Mouse (Mus musculus): ENCODE measurements around the gene Clcf1. TPM values are rescaled to one million over a fixed set of nuclear protein-coding genes. Genes with fewer than 3 reads are reported as not detected.
A peak's percentile ranks its signal among the peaks of the same experiment; 100 is the strongest.

Gene Clcf1
- total RNA-seq, 1 experiment from 2014 or later = 10.2 TPM

DNA sequence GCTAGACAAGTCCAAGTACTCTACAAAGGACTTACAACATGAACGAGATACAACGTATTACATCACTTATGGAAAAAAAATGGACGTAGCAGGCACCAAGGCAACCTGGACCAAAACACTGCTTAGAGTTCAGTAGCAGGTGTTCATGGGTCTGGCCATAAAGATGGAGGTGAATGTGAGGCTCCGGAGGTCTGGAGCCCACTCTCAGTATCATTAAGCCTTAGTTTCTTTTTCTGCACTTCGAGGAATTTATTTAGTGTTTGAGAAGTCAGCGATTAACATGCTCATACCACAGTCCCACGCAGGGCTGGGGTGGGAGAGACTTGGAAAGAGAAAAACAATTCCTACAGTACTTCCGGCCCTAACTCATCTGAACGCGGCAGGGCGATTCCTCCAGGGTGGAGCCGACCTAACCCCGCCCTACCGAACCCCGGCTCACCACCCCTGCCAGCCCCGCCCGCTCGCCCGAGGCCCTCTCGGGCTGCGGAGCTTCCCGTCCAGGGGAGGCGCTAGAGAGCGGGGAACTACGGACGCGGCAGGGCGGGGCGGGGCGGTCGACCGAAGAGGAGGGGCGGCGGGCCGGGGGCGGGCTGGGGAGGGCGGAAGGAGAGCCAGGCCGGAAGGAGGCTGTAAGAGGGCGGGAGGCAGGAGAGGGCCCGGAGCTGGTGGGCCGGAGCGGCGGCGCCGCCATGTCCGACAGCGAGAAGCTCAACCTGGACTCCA, 22.3 kb upstream of the Clcf1 start, which contains the start of gene Ppp1ca:
TSS of gene Ppp1ca (plus strand) at position 538 of the 723 bp plus-strand sequence.
- peak; percentile 71 for ATAC-seq (replicated peaks; ENCODE audit: insufficient number of reproducible peaks, low FRiP score, low TSS enrichment, poor library complexity, severe bottlenecking)

DNA sequence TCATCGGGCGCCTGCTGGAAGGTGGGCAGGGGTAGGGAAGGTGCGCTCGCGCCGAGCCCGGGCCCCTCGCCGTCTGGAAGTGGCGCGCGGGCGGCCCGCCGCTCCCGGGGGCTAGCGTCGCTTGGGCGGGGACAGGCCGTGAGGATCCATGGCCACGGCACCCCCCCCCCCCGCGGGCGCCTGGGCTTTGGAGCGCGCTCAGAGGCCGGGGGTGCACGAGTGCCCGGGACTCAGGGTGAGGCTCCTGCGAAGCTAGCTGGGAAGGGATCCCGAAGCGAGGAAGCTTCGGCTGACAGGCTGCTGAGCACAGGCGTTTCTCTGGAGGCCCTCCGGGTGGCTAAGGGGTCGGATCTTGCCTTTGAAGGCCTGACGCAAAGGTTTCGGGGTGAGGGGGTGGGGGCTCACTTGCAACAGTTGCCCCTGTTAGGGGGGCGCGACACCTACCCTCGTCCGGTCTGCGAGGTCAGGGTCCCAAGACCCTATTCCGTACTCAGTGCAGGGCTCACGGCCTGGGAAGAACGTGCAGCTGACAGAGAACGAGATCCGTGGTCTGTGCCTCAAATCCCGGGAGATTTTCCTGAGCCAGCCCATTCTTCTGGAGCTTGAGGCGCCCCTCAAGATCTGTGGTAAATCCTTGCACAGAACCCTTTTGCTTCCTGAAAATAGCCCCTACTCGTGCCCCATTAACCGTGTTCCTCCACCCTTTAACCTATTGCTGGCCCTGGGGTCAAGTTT, 21.6 kb upstream of the Clcf1 start:
- ATAC-seq (replicated peaks; ENCODE audit: insufficient number of reproducible peaks, low FRiP score, low TSS enrichment, poor library complexity, severe bottlenecking) = no peak

DNA sequence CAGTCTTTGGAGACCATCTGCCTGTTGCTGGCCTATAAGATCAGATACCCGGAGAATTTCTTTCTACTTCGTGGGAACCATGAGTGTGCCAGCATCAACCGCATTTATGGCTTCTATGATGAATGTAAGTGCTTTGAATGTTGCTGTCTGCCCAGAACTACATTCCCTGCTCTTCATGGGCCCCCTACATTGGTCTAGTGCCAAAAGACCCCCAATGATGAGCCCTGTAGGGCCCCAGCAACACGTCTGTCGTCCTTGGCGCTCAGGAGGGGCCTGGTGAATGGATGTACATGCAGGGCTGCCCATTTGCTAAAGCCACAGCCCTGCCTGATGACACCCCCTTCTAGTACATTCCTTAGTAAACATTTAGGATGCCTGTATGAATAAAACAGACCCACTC, 20.9 kb upstream of the Clcf1 start:
- ATAC-seq (replicated peaks; ENCODE audit: insufficient number of reproducible peaks, low FRiP score, low TSS enrichment, poor library complexity, severe bottlenecking) = no peak

DNA sequence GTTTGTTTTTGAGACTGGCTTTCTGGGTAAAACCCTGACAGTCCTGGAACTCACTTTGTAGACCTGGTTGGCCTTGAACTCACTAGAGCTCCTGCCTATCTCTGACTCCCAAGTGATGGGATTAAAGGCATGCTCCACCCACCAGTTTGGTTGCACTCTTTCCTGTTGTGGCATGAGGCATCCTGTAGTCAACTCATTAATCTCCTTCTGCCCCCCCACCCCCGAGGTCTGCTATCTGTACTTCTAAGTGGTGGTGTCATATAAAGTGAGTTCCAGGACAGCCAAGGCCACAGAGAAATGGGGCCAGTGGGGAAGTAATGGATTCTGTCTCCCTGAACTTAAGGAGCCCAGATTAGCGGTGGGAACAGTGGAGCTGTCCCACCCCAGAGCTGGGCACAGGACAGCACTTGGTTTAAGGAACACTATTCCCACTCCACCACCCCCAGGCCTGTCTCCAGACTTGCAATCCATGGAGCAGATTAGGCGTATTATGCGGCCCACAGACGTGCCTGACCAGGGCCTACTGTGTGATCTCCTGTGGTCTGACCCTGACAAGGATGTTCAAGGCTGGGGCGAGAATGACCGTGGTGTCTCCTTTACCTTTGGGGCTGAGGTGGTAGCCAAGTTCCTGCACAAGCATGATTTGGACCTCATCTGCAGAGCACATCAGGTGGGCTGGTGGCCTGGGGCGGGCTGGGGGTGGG, 19.9 kb upstream of the Clcf1 start:
- ATAC-seq (replicated peaks; ENCODE audit: insufficient number of reproducible peaks, low FRiP score, low TSS enrichment, poor library complexity, severe bottlenecking) = no peak

DNA sequence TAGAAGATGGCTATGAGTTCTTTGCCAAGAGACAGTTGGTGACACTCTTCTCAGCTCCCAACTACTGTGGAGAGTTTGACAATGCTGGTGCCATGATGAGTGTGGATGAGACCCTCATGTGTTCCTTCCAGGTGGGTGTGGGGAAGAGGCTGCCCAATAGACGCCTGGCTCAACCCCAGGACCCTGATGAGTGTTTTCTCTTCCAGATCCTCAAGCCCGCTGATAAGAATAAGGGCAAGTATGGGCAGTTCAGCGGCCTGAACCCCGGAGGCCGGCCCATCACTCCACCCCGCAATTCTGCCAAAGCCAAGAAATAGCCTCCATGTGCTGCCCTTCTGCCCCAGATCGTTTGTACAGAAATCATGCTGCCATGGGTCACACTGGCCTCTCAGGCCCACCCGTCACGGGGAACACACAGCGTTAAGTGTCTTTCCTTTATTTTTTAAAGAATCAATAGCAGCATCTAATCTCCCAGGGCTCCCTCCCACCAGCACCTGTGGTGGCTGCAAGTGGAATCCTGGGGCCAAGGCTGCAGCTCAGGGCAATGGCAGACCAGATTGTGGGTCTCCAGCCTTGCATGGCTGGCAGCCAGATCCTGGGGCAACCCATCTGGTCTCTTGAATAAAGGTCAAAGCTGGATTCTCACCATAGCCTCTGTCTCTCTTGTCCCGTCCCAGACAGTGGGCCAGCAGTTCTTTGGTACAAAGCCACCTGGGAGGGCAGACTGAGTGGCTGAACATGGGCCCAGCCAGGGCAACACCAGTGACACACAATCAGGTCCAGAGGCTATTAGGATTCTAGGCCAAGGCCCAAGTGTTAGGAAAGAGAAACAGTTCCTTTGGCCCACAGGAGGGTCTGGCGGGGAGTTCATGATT, 19.0 kb upstream of the Clcf1 start:
- ATAC-seq (replicated peaks; ENCODE audit: insufficient number of reproducible peaks, low FRiP score, low TSS enrichment, poor library complexity, severe bottlenecking) = no peak

DNA sequence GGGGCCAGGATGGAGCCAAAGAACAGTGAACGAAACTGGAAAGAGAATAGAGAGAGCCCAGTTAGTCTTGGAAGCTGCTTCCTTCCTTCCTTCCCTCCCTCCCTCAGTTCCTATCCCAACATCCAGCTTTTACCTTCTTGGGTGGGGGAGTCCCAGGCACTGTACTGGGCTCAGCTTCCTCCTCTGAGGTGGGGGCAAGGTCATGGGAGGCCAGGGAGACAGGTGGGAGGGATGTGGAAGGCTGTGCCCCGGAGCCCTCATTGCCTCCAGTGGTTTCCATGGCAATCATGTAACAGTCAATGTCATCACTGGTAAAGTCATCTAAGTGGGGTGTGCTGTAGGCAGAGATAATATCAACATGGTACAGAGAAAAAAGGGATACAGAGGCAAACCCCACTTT, 18.0 kb upstream of the Clcf1 start:
- ATAC-seq (replicated peaks; ENCODE audit: insufficient number of reproducible peaks, low FRiP score, low TSS enrichment, poor library complexity, severe bottlenecking) = no peak

DNA sequence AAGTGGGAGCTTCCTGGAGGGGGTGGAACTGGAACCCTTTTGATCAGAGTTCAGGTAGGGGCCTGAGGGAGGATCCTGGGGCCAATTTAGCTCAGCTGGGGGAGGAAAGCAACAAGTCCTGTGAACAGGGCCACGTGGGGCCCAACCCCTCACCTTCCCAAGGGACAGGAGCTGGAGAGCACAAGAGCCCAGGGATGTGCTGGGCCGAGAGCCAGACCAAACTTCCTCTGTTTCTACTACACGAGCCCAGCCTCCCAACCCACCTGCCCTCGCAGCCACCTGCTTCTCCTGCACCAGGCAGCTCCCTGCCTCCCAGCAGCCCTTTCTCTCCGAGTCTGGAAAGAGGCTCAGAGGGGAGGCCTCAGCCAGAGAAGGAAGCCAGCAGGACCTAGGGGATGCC, 17.5 kb upstream of the Clcf1 start:
- ATAC-seq (replicated peaks; ENCODE audit: insufficient number of reproducible peaks, low FRiP score, low TSS enrichment, poor library complexity, severe bottlenecking) = no peak

DNA sequence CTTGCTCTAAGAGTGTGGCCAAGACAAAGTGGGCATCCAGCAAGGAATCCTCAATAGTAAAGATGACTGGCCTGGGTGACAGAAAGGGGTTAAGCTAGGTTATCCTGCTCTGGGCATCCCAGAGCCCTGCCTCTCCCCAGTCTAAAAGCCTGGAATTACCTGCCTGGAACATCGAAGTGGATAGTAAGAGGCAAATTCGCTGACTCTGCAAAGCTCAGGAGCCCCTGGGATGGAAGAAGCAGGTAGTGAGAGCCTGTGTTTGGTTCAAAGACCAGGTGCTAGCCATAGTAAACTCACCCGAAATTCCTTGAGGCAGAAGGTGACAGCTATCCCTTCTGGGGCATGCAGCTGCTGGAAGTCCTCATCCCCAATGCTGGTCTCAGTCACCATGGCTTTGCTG, 16.9 kb upstream of the Clcf1 start:
- ATAC-seq (replicated peaks; ENCODE audit: insufficient number of reproducible peaks, low FRiP score, low TSS enrichment, poor library complexity, severe bottlenecking) = no peak

DNA sequence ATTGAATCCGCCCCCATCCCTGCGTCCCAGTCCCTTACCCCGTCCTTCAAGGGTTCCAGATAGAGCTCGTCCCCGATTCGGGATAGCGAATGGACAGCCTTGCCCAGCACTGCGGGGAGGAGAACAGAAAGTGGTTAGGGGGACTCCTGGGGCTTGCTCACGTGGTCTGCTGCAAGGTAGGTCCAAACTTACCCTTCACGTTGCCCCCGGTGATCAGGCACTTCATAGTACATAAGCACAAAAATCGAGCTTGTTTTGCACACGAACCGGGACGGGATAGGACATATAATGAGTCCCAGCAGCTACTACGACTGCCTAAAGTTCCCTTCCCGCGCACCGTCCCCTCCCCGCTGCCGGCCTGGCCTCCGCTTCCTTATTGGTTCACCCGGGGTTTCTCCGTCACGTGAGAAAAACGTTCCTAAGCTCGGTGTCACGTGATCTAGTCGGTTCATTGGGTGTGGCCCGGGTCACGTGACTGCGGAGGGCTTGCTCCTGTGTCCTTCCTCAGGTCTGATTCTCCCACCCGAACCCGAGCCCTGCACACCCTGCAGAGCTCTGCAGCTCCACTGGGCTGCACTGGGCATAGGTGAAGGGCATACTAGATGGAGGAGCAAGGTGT, 12.6 kb upstream of the Clcf1 start, which contains the start of gene Rad9a:
TSS of gene Rad9a (minus strand) at position 372 of the 619 bp plus-strand sequence.
- peak; percentile 77 for ATAC-seq (replicated peaks; ENCODE audit: insufficient number of reproducible peaks, low FRiP score, low TSS enrichment, poor library complexity, severe bottlenecking)

DNA sequence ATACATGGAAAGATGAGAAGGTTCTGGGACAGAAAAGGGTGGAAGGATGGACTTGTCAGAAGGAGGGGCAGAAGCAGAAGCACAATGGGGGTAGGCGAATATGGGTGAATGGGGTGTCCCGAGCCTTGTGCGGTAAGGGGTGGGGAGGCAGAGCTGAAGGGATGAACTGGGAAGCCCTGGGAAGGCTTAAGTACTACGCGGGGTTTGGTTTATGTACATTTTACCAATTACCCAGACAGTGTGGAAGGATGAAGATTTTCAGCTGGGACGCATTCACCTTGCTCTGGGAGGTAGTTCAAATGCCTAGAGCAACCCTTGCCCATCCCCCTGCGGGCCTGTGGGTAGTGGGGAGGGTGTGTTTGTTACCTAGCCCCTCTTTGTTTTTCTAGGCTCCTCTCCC, 11.9 kb upstream of the Clcf1 start:
- no peak for ATAC-seq (replicated peaks; ENCODE audit: insufficient number of reproducible peaks, low FRiP score, low TSS enrichment, poor library complexity, severe bottlenecking)

DNA sequence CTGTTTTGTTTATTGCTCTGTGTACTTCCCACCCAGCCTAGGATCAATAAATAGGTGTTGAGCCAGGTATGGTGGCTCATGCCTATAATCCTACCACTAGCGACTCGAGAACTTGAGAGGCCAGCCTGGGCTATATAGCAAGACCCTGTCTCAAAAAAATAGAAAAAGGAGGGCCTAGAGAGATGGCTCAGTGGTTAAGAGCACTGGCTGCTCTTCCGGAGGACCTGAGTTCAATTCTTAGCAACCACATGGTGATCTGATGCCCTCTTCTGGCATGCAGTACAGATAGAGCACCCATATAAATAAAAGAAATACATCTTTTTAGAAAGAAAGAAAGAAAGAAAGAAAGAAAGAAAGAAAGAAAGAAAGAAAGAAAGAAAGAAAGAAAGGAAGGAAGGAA, 10.9 kb upstream of the Clcf1 start:
- no peak for ATAC-seq (replicated peaks; ENCODE audit: insufficient number of reproducible peaks, low FRiP score, low TSS enrichment, poor library complexity, severe bottlenecking)

DNA sequence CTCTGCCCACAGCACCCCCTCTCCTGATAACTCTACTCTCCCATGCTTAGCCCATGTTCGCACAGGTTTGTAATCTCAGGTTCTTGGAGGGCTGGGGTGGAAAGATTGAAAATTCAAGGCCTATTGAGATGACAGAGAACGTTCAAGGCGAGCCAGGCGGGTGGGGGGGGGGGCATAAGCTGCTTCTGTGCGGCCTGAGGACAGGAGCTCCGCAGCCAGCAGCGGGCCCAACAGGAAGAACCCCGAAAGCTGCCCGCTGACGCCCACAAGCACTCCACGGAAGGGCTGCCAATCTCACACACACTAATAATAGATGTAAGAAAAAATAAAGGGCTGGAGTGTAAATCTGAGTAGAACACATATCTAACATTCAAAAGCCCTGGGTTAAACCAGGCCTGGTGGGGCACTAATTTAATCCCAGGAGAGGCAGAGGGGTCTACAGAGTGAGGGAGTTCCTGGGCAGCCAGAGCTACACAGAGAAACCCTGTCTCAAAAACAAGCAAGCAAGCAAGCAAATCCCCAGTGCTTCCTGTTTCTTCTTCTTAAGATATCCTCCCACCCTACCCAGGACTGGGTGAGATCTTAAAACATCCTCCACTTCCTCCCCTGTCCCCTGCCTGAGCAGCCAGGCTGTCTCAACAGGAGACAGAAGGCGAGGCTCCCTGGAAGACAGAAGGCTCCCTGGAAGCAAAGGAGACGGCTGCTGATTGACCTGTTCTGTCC, 10.3 kb upstream of the Clcf1 start:
- ATAC-seq (replicated peaks; ENCODE audit: insufficient number of reproducible peaks, low FRiP score, low TSS enrichment, poor library complexity, severe bottlenecking) = peak; percentile 44

DNA sequence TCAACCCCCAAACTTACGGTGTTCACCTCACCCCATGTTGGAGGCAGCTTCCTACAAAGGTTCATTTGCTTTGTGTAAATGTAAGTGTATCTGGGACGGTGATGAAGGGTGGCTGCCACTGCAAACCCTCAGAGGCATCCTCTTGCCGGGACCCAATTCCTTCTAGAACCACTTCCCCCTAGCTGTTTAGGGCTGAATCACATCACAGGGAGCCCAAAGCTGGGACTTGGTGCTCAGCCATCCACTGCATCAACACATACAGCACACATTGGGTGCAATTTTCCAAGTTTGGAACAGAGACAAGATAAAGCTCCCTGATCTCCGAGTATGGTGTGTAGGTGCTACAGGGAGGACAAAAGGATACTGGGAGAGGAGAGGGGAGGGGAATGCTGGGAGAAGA, 9.1 kb upstream of the Clcf1 start:
- ATAC-seq (replicated peaks; ENCODE audit: insufficient number of reproducible peaks, low FRiP score, low TSS enrichment, poor library complexity, severe bottlenecking) = no peak

DNA sequence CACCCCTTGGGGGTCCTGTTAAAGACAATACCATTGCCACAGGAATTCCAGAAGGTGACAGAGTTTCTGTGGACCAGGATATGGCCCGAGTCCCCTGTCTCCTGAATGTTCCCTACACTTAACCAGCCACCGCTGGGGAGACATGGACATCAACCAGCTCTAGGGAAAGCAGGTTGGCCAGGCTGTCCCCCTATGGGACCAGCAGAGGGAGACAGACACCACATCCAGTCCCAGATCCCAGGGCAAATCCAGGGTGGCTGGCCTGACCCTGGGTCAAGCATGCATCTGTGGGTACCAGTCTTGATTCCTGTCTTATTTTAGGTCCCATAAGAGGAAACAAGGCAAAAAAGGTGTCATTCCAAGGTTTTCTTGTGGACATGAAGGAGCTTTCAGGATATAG, 7.1 kb upstream of the Clcf1 start:
- ATAC-seq (replicated peaks; ENCODE audit: insufficient number of reproducible peaks, low FRiP score, low TSS enrichment, poor library complexity, severe bottlenecking) = peak; percentile 68

DNA sequence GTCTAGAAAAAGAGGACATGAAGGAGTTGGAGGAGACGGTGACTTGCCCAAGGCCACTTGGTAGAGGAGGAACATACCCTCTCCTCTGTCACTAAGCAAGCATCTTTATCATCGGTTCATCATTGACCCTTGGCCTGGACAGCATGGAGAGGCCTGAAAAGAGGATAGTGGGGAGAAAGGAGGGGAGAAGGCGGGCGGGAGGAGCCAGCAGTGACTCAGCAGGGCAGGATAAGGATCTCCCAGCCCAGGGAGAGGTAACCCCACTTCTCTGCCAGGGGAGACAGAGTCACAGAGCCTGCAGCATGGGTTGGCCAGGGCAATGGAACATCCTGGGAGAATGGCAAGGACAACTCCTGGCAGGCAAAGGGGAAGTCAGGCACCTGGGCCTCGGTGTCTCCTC, 5.5 kb upstream of the Clcf1 start:
- no peak for ATAC-seq (replicated peaks; ENCODE audit: insufficient number of reproducible peaks, low FRiP score, low TSS enrichment, poor library complexity, severe bottlenecking)

DNA sequence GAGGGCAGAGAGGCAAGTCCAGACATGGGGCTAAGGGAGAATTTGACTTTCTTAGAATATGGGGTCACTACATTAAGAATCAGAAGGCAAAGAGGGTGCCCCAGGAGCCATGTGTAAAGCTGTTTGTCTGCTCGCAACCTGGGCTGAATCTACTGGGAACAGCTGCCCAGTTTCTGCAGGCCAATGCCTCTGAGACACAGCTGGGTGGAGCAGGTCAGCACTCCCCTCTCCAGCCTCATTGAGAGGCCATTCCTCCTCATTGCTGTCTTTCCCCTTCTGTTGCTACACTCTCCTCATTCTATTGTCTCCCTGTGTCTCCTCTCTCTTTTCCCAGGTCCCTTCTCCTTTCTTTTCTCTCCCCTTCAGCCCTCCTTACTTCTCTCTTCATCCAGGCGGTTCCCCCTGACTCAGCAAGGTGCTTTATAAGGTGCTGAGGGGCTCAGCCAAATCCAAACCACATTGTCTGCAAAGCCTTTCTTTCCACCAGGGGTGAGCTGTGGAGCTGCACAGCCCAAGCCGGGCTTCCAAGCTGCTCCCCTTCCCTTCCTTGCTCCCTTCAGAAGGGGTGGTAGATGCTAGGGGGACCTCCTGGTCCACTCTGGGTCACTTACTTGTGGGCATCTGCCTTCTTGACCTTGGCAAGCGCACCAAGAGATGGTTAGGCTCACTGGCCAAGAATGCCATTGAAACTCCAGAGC, 2.0 kb upstream of the Clcf1 start:
- ATAC-seq (replicated peaks; ENCODE audit: insufficient number of reproducible peaks, low FRiP score, low TSS enrichment, poor library complexity, severe bottlenecking) = no peak

DNA sequence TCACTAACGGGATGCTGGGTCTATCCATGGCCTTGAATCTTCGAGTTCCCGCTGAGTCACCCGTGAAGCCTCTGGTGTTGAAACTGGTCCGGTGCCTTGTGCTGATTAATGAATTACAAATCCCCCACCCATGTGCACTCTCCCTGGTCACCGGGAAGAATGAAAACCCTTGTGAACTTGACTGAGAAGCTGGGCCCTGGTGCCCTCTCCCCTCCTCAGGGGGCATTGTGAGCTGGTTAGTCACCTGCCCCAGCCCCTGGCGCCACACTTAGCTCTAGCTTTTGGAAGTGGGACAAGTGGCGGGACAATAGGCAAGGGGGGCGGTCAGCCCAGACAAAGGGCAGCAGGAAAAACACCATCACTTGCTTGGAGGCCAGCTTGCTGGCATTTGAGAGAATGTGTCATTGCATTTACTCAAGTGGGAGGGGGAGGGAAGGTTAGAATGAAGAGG, 489 bp upstream of the Clcf1 start:
- ATAC-seq (replicated peaks; ENCODE audit: insufficient number of reproducible peaks, low FRiP score, low TSS enrichment, poor library complexity, severe bottlenecking) = no peak

All from monocyte, adult 5-6 weeks (primary cell).